Mouse (Mus musculus): ENCODE measurements around the gene Nkpd1.

DNA sequence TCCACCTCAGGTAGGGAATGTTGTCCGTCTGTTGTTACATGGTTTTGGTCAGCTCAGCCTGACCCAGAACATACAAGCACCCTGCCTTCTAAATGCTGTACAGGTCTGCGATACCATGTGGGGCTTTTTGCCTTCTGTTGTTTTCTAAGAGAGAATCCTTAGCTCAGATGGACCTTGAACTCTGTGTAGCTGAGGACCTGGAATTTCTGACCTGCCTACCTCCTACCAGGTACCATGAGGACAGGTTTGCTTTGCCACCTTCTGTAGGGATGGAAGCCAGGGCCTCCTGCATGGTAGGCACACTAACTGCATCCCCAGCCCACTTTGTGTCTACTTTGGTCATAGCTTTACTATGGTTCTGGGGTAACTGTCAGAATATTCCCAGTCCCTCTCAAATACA is 48.2 kb downstream of the Nkpd1 start:
- TF ChIP-seq POLR2A (IDR thresholded peaks at IDR 0.05; ENCODE audit: insufficient read length, low read depth) = no peak
- TF ChIP-seq E2F4 (IDR thresholded peaks at IDR 0.05; ENCODE audit: insufficient read depth) = no peak
- TF ChIP-seq MYOD1 (IDR thresholded peaks at IDR 0.05; ENCODE audit: control insufficient read depth in 1 of 3, insufficient read length in 2 of 3, low read depth in 2 of 3) = no peak
